Mouse (Mus musculus) heart, embryonic 13.5 days (tissue): ENCODE measurements around the gene Kank3. TPM values are rescaled to one million over a fixed set of nuclear protein-coding genes. Genes with fewer than 3 reads are reported as not detected.

Experiments used
- ATAC-seq: fragments of 200-750 bp; cut with Nextera tagmentation; 2 replicates; pipeline ENCODE4 v1.8.0; 2017; ENCODE audit warnings: moderate TSS enrichment; ENCODE audit not compliant: insufficient number of reproducible peaks, low FRiP score, low TSS enrichment; ENCODE audit errors: extremely low read depth
- H3K27ac ChIP-seq: fragments of 300-500 bp; sonication (generic); replicated peaks from 2 replicates; pipeline ENCODE4 v1.5.1; 2015; ENCODE audit warnings: moderate library complexity, mild to moderate bottlenecking, inconsistent platforms
- H3K27me3 ChIP-seq: fragments of 300-500 bp; sonication (generic); replicated peaks from 2 replicates; pipeline ENCODE4 v1.6.1; 2015; ENCODE audit warnings: mild to moderate bottlenecking, inconsistent platforms
- H3K36me3 ChIP-seq: fragments of 300-500 bp; sonication (generic); 2 replicates; pipeline ENCODE4 v1.6.1; 2015; ENCODE audit warnings: mild to moderate bottlenecking, inconsistent platforms
- H3K4me1 ChIP-seq: fragments of 300-500 bp; sonication (generic); 2 replicates; pipeline ENCODE4 v1.6.1; 2015; ENCODE audit warnings: inconsistent platforms
- H3K4me2 ChIP-seq: fragments of 300-500 bp; sonication (generic); 2 replicates; pipeline ENCODE4 v1.6.1; 2015; ENCODE audit warnings: inconsistent platforms, mild to moderate bottlenecking, moderate library complexity
- H3K4me3 ChIP-seq: fragments of 300-500 bp; sonication (generic); 2 replicates; pipeline ENCODE4 v1.5.1; 2015; ENCODE audit warnings: moderate library complexity, mild to moderate bottlenecking, inconsistent platforms
- H3K9ac ChIP-seq: fragments of 300-500 bp; sonication (generic); 2 replicates; pipeline ENCODE4 v1.6.1; 2015; ENCODE audit warnings: inconsistent platforms, mild to moderate bottlenecking, moderate library complexity
- H3K9me3 ChIP-seq: fragments of 300-500 bp; sonication (generic); 2 replicates; pipeline ENCODE4 v1.6.1; 2016; ENCODE audit warnings: inconsistent platforms
- WGBS: fragments of 180-500 bp; shearing (Covaris S2); methylation state at CpG from one replicate; pipeline ENCODE4 v1.1.7; 2015; ENCODE audit warnings: mixed read lengths; 5-methylcytosine and 5-hydroxymethylcytosine counted together
- polyA plus RNA-seq: library from polyadenylated mRNA; unstranded; fragments of >200 nt; fragmentation: Nextera tagmentation; extraction: Ambion mirVana; gene quantifications from 2 replicates; pipeline ENCODE4 v1.2.1, GENCODE M21; 2015

The Kank3 gene
- polyA plus RNA-seq, result 40.0 and 47.0 TPM in 2 replicates

- peak within 1 kb of the TSS; percentile 87 for H3K4me2 ChIP-seq
- ATAC-seq, result peak; percentile 87
- H3K9me3 ChIP-seq, result no peaks in the 10 kb centered on the region
- peaks cover 62% of the 10 kb centered on the region for H3K27me3 ChIP-seq
- H3K27ac ChIP-seq, result peak within 1 kb of the TSS; percentile 76
- WGBS, result under 1% methylated on average over 36 of the region's 36 CpGs
- 0 out of 2 replicates have a peak, but pooled peaks cover 1% of the 10 kb centered on the region for H3K36me3 ChIP-seq
- H3K4me3 ChIP-seq, result peak within 1 kb of the TSS; percentile 64
- H3K9ac ChIP-seq, result peak within 1 kb of the TSS; percentile 81
- peaks cover 35% of the 10 kb centered on the region for H3K4me1 ChIP-seq
Observed at GRCm38 (mm10) chr17:33810334-33811141, at the start of gene Kank3. Gene Kank3 (plus strand): TSS chr17:33810519.

- no peaks in the 10 kb centered on the region for H3K9me3 ChIP-seq
- no peaks in the 10 kb centered on the region for H3K4me1 ChIP-seq
- H3K36me3 ChIP-seq, result no peaks in the 10 kb centered on the region
- H3K27me3 ChIP-seq, result no peaks in the 10 kb centered on the region
- 70% methylated on average over 3 of the region's 3 CpGs for WGBS
- H3K9ac ChIP-seq, result no peak overlapping the region
- no peak overlapping the region for H3K4me2 ChIP-seq
- no peak for ATAC-seq
- H3K27ac ChIP-seq, result no peak overlapping the region
- H3K4me3 ChIP-seq, result no peak overlapping the region
Observed at GRCm38 (mm10) chr17:33766389-33766788, 43.9 kb upstream of the Kank3 start.

GRCm38 (mm10) chr17:33771617-33772016, 38.7 kb upstream of the Kank3 start:
- WGBS, result 80% methylated on average over 4 of the region's 4 CpGs
- peaks cover 19% of the 10 kb centered on the region for H3K36me3 ChIP-seq
- H3K27me3 ChIP-seq, result no peaks in the 10 kb centered on the region
- no peaks in the 10 kb centered on the region for H3K4me1 ChIP-seq
- H3K4me3 ChIP-seq, result no peak overlapping the region
- no peak overlapping the region for H3K9ac ChIP-seq
- no peak overlapping the region for H3K4me2 ChIP-seq
- no peak overlapping the region for H3K27ac ChIP-seq
- no peak for ATAC-seq
- no peaks in the 10 kb centered on the region for H3K9me3 ChIP-seq

- no peak overlapping the region for H3K27ac ChIP-seq
- H3K4me1 ChIP-seq, result peaks cover 6% of the 10 kb centered on the region
- H3K4me3 ChIP-seq, result no peak overlapping the region
- no peak for ATAC-seq
- no peaks in the 10 kb centered on the region for H3K9me3 ChIP-seq
- peaks cover 35% of the 10 kb centered on the region for H3K36me3 ChIP-seq
- H3K9ac ChIP-seq, result no peak overlapping the region
- WGBS, result 72% methylated on average over 6 of the region's 6 CpGs
- no peak overlapping the region for H3K4me2 ChIP-seq
- H3K27me3 ChIP-seq, result no peaks in the 10 kb centered on the region
Observed at GRCm38 (mm10) chr17:33773426-33773825, 36.9 kb upstream of the Kank3 start.

- no peak overlapping the region for H3K4me2 ChIP-seq
- no peak overlapping the region for H3K9ac ChIP-seq
- no peaks in the 10 kb centered on the region for H3K9me3 ChIP-seq
- ATAC-seq, result no peak
- H3K27ac ChIP-seq, result no peak overlapping the region
- H3K27me3 ChIP-seq, result no peaks in the 10 kb centered on the region
- H3K36me3 ChIP-seq, result peaks cover 35% of the 10 kb centered on the region
- H3K4me1 ChIP-seq, result peaks cover 12% of the 10 kb centered on the region
- WGBS, result 80% methylated on average over 6 of the region's 6 CpGs
- no peak overlapping the region for H3K4me3 ChIP-seq
Observed at GRCm38 (mm10) chr17:33773871-33774572, 36.3 kb upstream of the Kank3 start.

- Histone ChIP-seq H3K27ac (no peak overlapping the region), H3K4me1 (peaks cover 19% of the 10 kb centered on the region), H3K36me3 (peaks cover 35% of the 10 kb centered on the region), H3K9ac (no peak overlapping the region), H3K9me3 (no peaks in the 10 kb centered on the region), H3K4me3 (no peak overlapping the region), H3K4me2 (no peak overlapping the region), H3K27me3 (no peaks in the 10 kb centered on the region)
- WGBS, result 83% methylated on average over 8 of the region's 8 CpGs
- ATAC-seq, result no peak
Observed at GRCm38 (mm10) chr17:33774573-33775155, 35.7 kb upstream of the Kank3 start.

GRCm38 (mm10) chr17:33775287-33775686, 35.0 kb upstream of the Kank3 start:
- Histone ChIP-seq H3K36me3 (peaks cover 35% of the 10 kb centered on the region), H3K4me2 (no peak overlapping the region), H3K27me3 (no peaks in the 10 kb centered on the region), H3K27ac (no peak overlapping the region), H3K9me3 (no peaks in the 10 kb centered on the region), H3K4me1 (peaks cover 25% of the 10 kb centered on the region), H3K9ac (no peak overlapping the region), H3K4me3 (no peak overlapping the region)
- ATAC-seq, result no peak
- 90% methylated on average over 4 of the region's 4 CpGs for WGBS

- Histone ChIP-seq H3K36me3 (peaks cover 35% of the 10 kb centered on the region), H3K4me3 (peak overlapping the region; percentile 54), H3K9me3 (no peaks in the 10 kb centered on the region), H3K9ac (peak overlapping the region; percentile 37), H3K4me2 (peak overlapping the region; percentile 79), H3K4me1 (peaks cover 64% of the 10 kb centered on the region), H3K27me3 (peaks cover 5% of the 10 kb centered on the region), H3K27ac (peak overlapping the region; percentile 90)
- ATAC-seq, result peak; percentile 78
- 36% methylated on average over 9 of the region's 9 CpGs for WGBS
Observed at GRCm38 (mm10) chr17:33779271-33779966, 30.9 kb upstream of the Kank3 start.

GRCm38 (mm10) chr17:33779967-33780295, 30.4 kb upstream of the Kank3 start:
- no peak for ATAC-seq
- Histone ChIP-seq H3K4me3 (peak overlapping the region; percentile 54), H3K9ac (no peak overlapping the region)

GRCm38 (mm10) chr17:33780431-33780830, 29.9 kb upstream of the Kank3 start:
- Histone ChIP-seq H3K27me3 (peaks cover 14% of the 10 kb centered on the region), H3K27ac (peak overlapping the region; percentile 90), H3K9me3 (no peaks in the 10 kb centered on the region), H3K4me1 (peaks cover 73% of the 10 kb centered on the region), H3K4me2 (peak overlapping the region; percentile 79), H3K4me3 (peak overlapping the region; percentile 54), H3K9ac (peak overlapping the region; percentile 79; the same call in 1 of the 2 replicates), H3K36me3 (peaks cover 27% of the 10 kb centered on the region)
- ATAC-seq, result no peak
- WGBS, result 65% methylated on average over 5 of the region's 5 CpGs

More at GRCm38 (mm10) chr17:33779967-33780295, 30.4 kb upstream of the Kank3 start:
- H3K9me3 ChIP-seq, result no peaks in the 10 kb centered on the region
- H3K4me2 ChIP-seq, result peak overlapping the region; percentile 79
- peaks cover 32% of the 10 kb centered on the region for H3K36me3 ChIP-seq
- peaks cover 69% of the 10 kb centered on the region for H3K4me1 ChIP-seq
- 79% methylated on average over 5 of the region's 5 CpGs for WGBS
- H3K27ac ChIP-seq, result peak overlapping the region; percentile 90
- peaks cover 9% of the 10 kb centered on the region for H3K27me3 ChIP-seq
